Mouse (Mus musculus): ENCODE measurements around the gene Kcnc3. TPM values are rescaled to one million over a fixed set of nuclear protein-coding genes. Genes with fewer than 3 reads are reported as not detected.

Kcnc3 gene
- total RNA-seq (2022), result 1 to 10 TPM; 3.6 to 5.1 (median 4.5) TPM

DNA sequence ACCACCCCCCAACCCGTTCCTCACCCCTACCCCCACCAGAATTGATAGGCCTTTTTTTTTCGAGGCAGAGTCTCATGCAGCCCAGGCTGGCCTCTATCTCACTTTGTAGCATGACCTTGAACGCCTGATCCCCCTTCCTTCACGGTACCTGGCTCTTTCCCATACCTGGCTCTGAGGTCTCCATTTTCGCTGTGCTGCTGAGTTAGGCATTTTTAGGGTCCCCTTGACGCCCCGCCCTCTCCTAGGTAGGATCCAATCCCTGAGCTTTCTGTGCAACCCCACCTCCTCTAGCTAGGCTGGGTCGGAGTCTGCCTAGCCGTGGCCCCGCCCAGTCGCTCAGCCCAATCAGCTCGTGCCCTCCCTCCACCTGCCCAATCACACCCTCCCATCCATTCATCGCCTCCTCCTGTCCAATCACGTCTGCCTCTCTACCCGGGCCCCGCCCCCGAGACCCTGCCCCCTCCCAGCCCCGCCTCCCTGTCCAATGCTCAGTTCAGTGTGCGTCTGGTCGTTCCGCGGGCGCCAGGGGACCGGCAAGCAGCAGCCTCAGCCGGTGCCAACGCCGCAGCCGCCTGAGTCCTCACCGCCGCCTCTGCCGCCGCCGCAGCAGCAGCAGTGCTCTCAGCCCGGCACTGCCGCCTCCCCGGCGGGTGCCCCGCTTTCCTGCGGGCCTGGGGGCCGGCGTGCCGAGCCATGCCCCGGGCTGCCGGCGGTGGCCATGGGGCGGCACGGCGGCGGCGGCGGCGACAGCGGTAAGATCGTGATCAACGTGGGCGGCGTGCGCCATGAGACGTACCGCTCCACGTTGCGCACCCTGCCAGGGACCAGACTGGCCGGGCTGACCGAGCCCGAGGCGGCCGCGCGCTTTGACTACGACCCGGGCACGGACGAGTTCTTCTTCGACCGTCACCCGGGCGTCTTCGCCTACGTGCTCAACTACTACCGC lies at the start of gene Kcnc3:
Gene Kcnc3, plus strand, starts transcription at position 263 of the 946 bp plus-strand sequence.
- peak; percentile 77 to 89 for DNase-seq (ENCODE audit: low spot score in 2 of 2)

DNA sequence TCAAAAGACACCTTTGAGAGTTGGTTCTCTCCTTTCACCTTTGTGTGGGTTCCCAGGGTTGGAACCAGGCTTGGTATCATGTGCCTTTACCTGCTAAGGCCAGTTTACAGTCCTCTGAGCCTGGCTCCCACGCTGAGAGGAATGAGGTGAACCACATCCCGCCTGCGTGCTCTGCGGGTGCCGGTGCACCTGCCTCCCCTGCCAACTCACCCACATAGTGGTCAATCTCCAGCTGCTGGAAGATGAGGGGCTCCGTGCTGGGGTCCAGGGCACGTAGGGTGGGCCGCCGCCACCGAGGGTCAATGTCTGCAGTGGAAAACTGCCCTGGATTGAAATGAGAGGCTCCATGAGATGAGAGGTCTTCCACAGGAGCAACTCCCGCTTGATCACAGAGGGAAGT lies 47.9 kb upstream of the Kcnc3 start:
- DNase-seq (ENCODE audit: low spot score in 2 of 2), result no peak

DNA sequence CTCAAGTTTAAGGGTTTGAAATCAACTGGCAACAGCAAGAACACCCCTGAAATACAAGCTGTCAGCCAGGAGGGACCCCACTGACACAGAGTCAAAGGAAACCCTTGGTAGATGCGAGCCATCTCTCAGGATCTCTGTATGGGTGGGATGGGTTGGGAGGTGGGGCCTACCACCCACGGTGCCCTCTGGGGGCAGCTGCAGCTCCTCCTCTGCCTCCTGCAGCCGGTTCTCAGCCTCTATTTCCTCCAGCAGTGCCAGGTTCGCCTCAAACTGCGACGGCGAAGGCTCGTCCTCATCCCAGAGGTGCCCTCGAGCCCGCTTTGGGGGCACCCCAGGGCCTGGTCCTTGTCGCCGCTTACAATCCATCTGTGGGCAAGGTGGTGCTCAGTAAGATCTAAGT lies 47.4 kb upstream of the Kcnc3 start:
- no peak for DNase-seq (ENCODE audit: low spot score in 2 of 2)

DNA sequence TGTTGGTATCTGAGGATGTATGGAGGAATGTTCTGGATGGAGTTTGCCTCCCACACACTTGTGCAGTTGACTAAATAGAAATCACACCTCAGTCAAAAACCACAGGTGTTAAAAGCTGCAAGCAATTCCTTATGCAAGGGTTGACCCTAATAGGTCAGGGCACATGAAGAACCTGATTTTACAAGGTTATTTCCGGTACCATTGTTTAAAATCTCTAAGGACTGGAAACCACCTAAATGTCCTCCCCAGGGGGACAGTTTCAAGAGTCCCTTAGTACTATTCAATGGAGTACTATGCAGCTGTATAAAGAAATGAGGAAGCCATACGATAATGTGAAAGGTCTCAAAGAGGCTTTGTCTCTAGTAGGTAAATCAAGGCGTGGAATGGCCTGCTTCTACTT lies 44.2 kb upstream of the Kcnc3 start:
- DNase-seq (ENCODE audit: low spot score in 2 of 2), result no peak

DNA sequence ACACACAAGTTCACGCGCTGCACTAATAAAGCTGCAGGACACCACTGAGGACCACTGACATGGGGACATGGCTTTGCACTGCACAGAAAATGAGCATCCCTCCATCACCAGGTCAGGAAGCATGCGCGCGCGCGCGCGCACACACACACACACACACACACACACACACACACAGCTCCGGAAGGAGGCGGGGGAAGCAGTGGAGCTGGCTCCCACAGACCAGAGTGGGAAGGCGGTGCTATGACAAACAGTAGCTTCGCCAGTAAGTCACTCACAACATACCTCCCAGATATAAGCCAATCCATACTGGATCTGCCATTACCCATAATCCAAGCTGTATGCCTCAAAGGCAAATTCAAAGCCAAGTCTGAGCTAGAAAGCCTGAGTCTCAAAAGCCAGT lies 43.4 kb upstream of the Kcnc3 start:
- DNase-seq (ENCODE audit: low spot score in 2 of 2), result no peak

DNA sequence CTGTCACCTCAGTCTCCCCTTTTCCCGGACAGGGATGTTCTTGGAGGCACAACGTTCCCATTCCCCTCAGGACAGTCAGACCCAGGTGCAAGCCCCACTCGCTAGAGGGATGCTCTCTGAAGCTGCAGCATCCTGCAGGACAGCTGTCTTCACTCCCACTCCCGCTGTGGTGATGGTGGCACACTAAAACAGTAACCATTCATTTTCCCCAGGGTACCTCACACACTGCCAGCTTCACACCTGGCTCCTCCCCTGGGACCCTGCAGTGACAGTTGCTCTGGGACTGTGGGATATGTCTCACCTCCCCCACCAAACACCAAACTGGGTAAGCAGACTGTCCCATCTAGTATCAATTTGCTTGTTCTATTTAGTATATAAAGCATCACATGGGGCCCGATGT lies 42.7 kb upstream of the Kcnc3 start:
- DNase-seq (ENCODE audit: low spot score in 2 of 2), result no peak

DNA sequence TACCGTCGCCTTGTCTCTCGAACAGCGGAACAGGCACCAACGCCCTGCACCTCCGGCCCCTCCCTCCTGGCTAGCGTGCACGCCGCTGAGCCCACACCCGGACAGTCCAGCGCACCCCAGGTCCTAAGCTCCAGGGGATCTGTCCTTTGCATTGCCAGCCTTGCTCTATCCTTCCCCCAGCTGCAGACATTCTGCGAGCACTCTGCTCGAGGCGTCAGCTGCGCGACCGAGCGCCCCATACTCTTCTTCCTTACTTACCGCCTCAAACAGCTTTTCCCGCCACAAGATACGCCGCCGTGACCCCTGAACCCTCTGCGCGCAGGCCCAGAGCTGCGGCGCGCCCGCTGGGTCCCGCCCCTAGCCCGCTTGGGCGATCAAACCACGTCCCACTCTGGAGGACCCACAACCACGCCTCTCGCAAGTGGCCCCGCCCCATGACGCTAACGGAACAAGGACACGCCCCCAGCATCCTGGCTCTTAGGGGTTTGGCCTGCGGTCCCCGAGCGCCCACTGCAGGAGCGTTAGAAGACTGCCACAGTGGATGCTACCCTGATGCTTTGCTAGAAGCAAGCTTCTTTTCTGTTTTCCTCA lies 41.9 kb upstream of the Kcnc3 start, which contains the start of gene Pold1:
Gene Pold1, minus strand, starts transcription at position 353 of the 591 bp plus-strand sequence.
- peak; percentile 100 for DNase-seq (ENCODE audit: low spot score in 2 of 2)

DNA sequence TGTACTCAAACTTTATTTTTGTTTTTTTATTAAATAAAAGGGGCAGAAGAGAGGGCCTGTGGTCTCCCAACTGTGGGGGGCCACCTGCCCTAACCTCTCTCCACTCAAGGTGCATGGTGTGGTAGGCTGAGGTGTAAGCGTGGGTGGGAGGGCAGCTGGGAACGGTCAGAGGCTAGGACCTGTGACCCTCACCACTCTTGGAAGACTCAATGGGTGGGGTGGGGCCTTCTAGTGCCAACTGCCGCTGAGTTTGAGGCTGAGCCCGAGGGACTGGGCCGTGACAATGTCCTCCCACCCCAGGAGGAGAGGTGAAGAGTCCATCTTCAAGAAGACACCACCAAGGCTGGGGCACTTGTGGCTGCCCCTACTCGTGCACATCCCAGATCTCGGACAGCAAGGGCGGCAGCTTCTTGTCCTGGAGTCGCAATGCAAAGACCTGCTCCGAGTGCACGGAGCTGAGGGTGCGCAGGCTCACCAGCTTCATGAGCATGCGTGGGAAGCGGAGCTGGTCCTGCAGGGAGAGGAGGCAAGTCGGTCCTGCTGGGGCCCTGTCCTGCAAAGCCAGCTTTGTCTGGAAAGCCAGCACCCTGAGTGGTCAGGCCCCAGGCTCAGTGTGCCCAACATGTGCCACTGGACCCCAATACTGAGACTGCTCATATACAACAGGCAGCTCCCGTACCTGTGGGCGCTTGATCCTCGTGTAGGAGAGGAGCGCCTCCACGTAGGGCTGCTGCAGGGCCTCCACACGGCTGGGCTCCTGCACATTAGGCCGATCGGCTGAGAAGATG lies 40.6 kb upstream of the Kcnc3 start:
- no peak for DNase-seq (ENCODE audit: low spot score in 2 of 2)

DNA sequence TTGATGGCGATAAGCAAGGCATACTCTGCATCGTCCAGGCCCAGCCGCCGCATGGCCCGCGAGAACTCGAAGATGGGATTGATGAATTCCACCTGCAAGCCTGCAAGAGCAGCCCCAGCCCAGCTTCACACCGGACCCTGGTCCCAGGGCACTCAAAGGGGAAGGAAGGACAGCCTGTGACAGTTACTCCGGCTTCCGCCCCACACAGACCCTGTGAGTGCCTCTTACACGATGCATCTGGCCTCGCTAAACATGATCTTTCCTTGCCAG lies 40.1 kb upstream of the Kcnc3 start:
- DNase-seq (ENCODE audit: low spot score in 2 of 2), result no peak

DNA sequence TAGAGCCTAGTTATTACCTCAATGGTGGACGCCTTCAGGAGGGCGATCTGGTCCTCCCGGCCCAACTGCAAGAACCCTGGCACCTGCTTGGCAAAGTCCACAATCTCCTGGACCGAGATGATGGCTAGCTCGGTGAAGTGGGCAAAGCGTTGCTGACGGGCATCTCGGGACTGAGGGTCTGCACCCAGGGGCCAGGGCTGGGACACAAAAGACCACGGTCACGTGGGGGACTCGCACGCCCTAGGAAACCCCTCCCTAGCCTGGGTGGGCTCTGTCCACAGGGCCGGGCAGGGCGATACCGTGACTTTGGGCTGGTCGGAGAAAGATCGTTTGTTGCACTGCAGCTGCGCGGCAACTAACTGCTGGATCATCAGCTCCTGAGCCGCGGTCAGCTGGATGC lies 39.2 kb upstream of the Kcnc3 start:
- no peak for DNase-seq (ENCODE audit: low spot score in 2 of 2)

DNA sequence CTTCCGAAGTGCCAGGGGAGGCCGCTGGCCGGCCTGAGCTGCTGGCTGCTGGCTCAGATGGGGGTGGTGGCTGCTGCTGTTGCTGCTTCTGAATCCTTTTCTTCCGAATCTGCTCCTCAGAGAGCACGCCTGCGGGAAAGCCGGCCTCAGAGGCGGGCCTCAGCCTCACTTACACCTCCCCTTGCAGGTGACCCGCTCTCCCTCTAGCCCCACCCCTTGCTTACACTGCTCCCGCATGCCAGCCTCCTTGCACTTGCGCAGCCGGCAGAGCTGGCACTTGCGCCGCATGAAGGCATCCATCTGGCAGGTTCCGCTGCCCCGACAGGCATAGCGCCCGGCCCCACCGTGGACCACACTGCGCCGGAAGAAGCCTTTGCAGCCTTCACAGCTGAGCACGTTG lies 38.7 kb upstream of the Kcnc3 start:
- no peak for DNase-seq (ENCODE audit: low spot score in 2 of 2)

DNA sequence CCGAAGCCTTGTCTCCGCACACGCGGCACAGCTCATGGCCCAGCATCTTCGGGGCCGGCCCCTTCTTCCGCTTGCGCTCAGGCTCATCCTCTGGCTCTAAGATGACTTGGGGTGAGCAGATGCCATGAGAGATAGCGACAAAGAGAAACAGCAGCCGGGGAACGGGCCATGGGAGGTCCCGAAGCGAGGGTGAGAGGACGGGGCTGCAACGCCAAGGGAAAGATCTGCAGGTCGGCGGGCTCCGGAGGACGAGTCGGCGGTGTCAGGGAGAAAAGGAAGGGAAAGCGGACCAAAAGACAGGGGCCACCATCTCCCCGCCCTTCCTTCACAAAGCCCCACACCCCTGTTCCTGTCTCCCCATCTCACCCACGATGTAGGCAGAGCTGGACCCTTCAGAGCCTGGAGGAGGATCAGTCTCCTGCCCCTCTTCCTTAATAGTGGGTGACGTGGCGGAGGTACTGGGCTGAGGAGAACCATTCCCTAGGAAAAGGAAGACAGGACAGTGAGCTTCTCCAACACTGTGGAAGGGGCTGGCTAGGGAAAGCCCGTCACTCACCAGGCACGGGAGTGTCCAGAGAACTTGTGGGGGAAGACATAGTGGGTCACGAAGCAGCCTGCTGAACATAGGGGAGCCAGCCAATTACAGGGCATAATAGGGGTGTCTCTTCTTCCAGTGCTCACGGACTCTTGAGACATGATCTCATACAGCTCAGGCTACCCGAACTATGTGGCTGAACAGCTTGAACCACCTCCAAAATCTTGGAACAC lies 38.1 kb upstream of the Kcnc3 start:
- no peak for DNase-seq (ENCODE audit: low spot score in 2 of 2)

DNA sequence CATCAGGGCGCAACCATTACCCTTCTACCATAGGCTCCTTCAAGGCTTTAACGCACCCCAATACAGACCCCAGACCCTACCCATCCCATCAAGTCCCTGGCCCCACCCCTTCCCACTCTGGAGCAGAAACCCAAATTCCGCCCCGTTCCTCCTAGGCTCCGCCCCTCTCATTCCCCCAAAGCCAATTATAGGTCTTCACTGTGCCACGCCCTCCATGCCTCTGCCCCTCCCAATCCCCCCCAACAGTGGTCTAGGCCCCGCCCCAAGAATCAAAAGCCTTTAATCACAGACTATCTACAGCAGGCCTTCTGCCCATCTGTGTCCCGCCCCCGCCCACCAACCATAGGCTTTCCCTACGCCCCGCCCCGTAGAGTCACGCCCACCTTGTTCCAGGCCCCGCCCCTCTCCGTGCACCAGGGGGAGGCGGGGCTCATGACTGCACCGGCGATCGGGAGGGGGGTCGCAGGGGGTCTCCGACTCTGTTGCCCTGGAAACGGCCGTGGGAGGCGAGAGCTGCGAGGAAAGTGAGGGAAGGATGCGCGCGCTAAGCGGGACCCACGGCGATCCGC lies 37.2 kb upstream of the Kcnc3 start:
- peak; percentile 63 to 69 for DNase-seq (ENCODE audit: low spot score in 2 of 2)

DNA sequence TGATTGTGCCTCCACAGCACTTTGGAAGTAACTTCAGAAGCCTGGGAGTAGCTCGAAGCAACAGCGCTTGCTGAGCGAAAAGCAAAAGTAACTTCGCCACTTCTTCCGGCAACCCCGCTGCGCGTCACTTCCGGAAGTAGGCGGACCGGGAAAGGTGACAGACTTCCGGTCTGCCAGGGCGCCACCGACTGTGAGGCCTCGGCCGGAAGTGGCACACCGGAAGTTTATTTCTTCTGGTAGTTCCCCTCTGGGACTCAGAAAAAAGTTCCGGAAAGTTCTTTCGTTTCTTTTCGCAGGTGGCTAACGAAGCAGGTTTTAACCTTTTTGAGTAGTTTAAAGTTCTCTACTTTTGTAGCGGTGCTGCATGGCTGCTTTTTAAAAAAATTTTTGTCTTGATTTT lies 36.6 kb upstream of the Kcnc3 start, which contains the start of gene Nr1h2:
Gene Nr1h2, minus strand, starts transcription at position 126 of the 400 bp plus-strand sequence.
- peak; percentile 93 to 95 for DNase-seq (ENCODE audit: low spot score in 2 of 2)

DNA sequence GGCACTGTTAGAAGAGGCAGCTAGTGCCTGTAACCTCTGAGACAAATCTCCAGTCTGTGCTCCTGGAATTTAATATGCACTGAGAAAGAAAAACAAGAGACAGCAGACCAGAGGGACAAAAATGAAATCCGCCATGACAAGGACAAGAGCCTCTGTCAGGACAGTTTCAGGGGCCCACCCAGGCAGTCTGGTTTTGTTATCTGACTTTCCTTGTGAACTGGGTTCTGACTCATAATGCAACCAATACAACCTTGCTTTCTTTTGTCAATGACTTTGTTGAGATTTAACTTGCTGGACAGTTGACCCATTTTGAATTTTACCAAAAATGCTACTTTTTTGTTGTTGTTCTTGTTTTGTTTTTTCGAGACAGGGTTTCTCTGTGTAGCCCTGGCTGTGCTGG lies 32.8 kb upstream of the Kcnc3 start:
- no peak for DNase-seq (ENCODE audit: low spot score in 2 of 2)

DNA sequence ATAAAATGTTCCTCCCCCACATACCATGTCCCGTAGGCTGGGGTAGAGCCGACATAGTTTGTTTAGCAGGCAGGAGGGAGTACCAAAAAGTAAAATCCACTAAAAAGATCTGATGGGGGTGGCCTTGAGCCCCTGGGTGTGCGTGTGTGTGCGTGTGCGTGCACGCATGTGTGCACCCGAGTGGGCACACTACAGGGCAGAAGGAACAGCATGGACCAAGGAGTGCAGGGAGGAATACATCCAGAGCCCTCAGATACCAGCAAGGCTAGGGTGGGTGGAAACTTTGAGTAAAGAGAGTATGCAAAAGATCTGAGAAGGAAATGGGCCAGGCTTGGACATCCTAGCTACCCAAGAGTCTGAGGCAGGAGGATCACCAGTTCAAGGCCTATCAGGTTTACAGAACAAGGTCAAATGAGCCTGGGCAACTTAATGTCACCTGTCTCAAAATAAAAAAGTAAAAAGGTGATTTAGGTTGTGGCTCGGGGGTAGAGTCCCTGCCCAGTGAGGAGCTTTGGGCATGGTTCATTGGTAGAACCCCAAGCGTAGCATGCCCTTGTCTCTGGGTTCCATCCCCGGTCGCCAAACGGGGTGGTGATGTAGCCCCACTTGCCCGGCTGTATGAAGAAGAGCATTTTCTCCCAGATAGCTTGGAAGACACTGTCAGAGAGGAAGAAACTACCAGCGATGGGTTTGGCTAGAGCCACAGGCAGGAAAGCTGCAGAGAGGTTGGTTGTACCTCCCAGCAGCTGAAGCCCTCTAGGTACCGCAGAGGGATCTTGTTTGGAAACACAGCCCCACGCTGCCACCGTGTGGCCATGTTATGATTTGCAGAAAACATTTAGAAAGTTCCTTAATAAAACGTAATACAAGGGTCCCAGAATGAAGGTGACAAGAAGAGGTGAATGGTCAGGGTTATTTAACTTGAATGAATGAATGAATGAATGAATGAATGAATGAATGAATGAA lies 29.7 kb upstream of the Kcnc3 start:
- peak; percentile 40 to 54 for DNase-seq (ENCODE audit: low spot score in 2 of 2)

DNA sequence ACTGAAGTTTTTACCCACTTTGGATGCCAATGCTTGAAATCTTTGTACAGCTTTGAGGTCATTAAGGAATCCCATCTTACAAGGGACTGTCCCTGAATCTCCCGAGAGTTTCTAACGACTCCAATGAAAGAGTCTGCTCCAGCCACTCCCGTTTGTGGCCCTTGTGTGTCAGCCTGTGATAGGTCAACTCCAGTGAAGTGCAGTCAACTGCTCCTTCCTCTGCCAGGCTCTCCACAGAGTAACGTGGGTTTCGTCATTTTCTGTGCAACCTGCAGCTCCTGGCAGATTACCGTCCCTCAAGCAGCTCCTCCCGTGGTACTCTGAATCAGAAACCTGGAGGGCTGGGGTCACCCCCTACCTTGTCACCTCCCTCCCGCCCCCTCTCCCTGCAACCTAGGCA lies 27.2 kb upstream of the Kcnc3 start:
- no peak for DNase-seq (ENCODE audit: low spot score in 2 of 2)

DNA sequence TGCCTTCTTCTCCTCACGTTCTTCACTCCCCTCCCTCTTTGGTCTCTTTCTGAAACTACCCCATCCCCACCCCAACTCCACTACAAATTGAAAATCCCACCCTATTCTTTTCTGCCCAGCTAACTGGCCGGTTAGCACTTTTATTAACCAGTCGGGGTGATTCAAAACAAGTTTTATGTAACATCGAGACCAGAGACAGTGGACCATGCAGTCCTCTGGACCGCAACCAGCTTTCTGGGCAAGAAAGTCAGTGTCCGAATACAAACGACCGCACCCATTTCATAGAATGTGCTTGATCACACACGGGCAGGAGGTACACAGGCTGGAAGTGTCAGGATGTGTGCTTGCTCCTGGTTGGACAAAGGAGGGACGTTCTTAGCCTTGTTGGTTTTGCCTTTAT lies 26.0 kb upstream of the Kcnc3 start:
- no peak for DNase-seq (ENCODE audit: low spot score in 2 of 2)

DNA sequence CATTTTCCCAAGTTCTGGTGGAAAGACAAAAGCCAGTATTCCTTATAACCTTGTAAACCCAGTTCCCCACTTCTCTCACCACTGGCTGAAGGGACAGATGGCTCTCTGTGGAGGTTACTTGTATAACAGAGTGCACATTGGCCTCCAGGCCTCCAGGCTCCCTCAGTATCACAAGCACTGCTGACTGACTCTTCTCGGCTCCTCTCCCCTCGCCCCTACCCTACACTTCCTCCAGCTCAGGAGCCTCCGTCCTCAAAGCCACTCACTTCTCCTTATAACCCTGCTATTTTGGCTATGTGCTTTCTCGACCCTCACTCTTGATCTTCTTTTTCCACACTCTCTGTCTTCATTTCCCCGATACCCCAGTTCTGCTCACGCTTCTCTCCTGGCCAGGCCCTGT lies 25.1 kb upstream of the Kcnc3 start:
- no peak for DNase-seq (ENCODE audit: low spot score in 2 of 2)

DNA sequence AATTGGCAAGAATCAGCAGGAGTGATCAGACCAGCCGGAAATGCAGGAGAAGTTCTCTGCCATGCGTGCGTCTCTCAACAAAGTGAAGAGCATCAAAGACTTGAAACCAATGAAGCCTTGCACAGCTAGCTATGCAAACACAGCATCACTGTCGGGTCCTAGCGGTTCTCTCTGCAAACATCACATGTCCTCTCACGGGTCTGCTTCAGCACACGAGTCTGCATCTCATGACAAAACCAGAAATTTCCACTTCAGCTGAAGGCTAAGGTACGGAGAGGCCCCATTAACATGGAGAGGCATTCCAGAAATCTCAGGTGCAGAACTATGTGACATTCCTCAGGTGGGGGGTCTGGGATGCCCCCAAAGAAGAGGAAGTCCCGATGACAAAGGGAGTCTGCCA lies 21.7 kb upstream of the Kcnc3 start:
- DNase-seq (ENCODE audit: low spot score in 2 of 2), result no peak

All from gastrocnemius, adult 8-10 months (tissue).